Mouse (Mus musculus): ENCODE results near the gene Pygl.
"Not testable (repeated sequence)": the region's sequence is repeated elsewhere in the genome, so short reads cannot be mapped to it uniquely, and the experiment has no call there.

Pygl gene

GRCm38 (mm10) chr12:70157292-70158066 lies 73.8 kb downstream of the Pygl start:
- no peak for DNase-seq (ENCODE audit: low read depth, low spot score)

GRCm38 (mm10) chr12:70156222-70156621 lies 75.1 kb downstream of the Pygl start:
- DNase-seq (ENCODE audit: low read depth, low spot score) = no peak

- no peak for DNase-seq (ENCODE audit: low read depth, low spot score)
Measured at GRCm38 (mm10) chr12:70153842-70154241, 77.4 kb downstream of the Pygl start, which contains the start of gene Abhd12b. Gene Abhd12b (plus strand): TSS chr12:70154142.

GRCm38 (mm10) chr12:70148631-70149265 lies 82.5 kb downstream of the Pygl start:
- DNase-seq (ENCODE audit: low read depth, low spot score) = no peak

- DNase-seq (ENCODE audit: low read depth, low spot score) = no peak
Measured at GRCm38 (mm10) chr12:70147986-70148630, 83.2 kb downstream of the Pygl start.

GRCm38 (mm10) chr12:70145586-70145985 lies 85.7 kb downstream of the Pygl start:
- DNase-seq (ENCODE audit: low read depth, low spot score) = no peak

GRCm38 (mm10) chr12:70144637-70145448 lies 86.4 kb downstream of the Pygl start:
- peak; percentile 49 for DNase-seq (ENCODE audit: low read depth, low spot score)

GRCm38 (mm10) chr12:70144106-70144587 lies 87.1 kb downstream of the Pygl start:
- not testable (repeated sequence) for DNase-seq (ENCODE audit: low read depth, low spot score)

GRCm38 (mm10) chr12:70140993-70141576 lies 90.2 kb downstream of the Pygl start:
- DNase-seq (ENCODE audit: low read depth, low spot score) = no peak

Measured in retina, adult 2 months (tissue).